15 mouse cellular contexts compared by ENCODE assay signal in genomic region chr15:89152312-89152711, GRCm38 (mm10). TPM values are rescaled to one million over a fixed set of nuclear protein-coding genes. Genes with fewer than 3 reads are reported as not detected.
DNase-seq lines count a peak whose midpoint lies in the region; ATAC-seq and TF ChIP-seq lines count a peak whose summit lies in the region.
"Had no signal": no experiment of that assay in that cellular context is flagged by ENCODE, and none has a peak within 500 bp of the region (broad histone marks: within the 10 kb centered on the region; RNA-seq: fewer than 3 reads in every experiment).

No protein-coding gene starts in this region.

- no peak overlapping the region for H3K9ac ChIP-seq in forebrain, postnatal 0 days
- 0 out of 2 replicates have a peak overlapping the region, but pooled peaks have one; percentile 35 for H3K9ac ChIP-seq in hindbrain, embryonic 12.5 days
- H3K9ac ChIP-seq in midbrain, embryonic 13.5 days (replicated peaks) = peak overlapping the region; percentile 1; the same call in 1 of the 2 replicates
- no peak overlapping the region for H3K9ac ChIP-seq in heart, embryonic 11.5 days (ENCODE audit: low read depth, low read length)
- H3K9ac ChIP-seq: liver, embryonic 12.5 days had no signal

- DNase-seq in forebrain, embryonic 10.5 days (ENCODE audit: extremely low spot score, low spot score) = peak; percentile 81
- no peak for DNase-seq in forebrain, postnatal 0 days
- DNase-seq in retina, postnatal 1 day = peak; percentile 56
- DNase-seq in Muller cell, postnatal 12 days (ENCODE audit: inconsistent ontology term) = no peak
- DNase-seq in gastrocnemius, adult 18-20 months (ENCODE audit: low spot score) = no peak
- DNase-seq: cerebellum, adult 2 months; heart, adult 18-20 months; heart, postnatal 36 days; kidney, adult 18-20 months; spleen, adult 18-20 months had no signal

- TF ChIP-seq CTCF in forebrain, postnatal 0 days (IDR thresholded peaks at IDR 0.05; ENCODE audit: low read depth) = no peak

- ATAC-seq in forebrain, postnatal 0 days = no peak
- peak; percentile 55 for ATAC-seq in hindbrain, embryonic 12.5 days (ENCODE audit: low FRiP score)
- peak; percentile 53 for ATAC-seq in midbrain, embryonic 13.5 days
- ATAC-seq in heart, embryonic 11.5 days (replicated peaks; ENCODE audit: insufficient number of reproducible peaks, low FRiP score, low TSS enrichment) = no peak
- ATAC-seq: liver, embryonic 12.5 days; lung, postnatal 0 days had no signal

- H3K9me3 ChIP-seq in forebrain, embryonic 10.5 days = no peaks in the 10 kb centered on the region
- H3K9me3 ChIP-seq in forebrain, postnatal 0 days (ENCODE audit: low read length) = no peaks in the 10 kb centered on the region
- no peaks in the 10 kb centered on the region for H3K9me3 ChIP-seq in hindbrain, embryonic 12.5 days (replicated peaks)
- H3K9me3 ChIP-seq in midbrain, embryonic 13.5 days = no peaks in the 10 kb centered on the region
- no peaks in the 10 kb centered on the region for H3K9me3 ChIP-seq in heart, embryonic 11.5 days (replicated peaks; ENCODE audit: control insufficient read depth, low read length)
- H3K9me3 ChIP-seq: liver, embryonic 12.5 days had no signal

- peaks cover 18% of the 10 kb centered on the region for H3K27me3 ChIP-seq in forebrain, embryonic 10.5 days (ENCODE audit: poor library complexity, severe bottlenecking)
- H3K27me3 ChIP-seq in forebrain, postnatal 0 days (ENCODE audit: insufficient read depth, low read length) = no peaks in the 10 kb centered on the region
- H3K27me3 ChIP-seq in hindbrain, embryonic 12.5 days = peaks cover 12% of the 10 kb centered on the region; the same call in 1 of the 2 replicates
- H3K27me3 ChIP-seq in midbrain, embryonic 13.5 days = no peaks in the 10 kb centered on the region
- peaks cover 31% of the 10 kb centered on the region for H3K27me3 ChIP-seq in heart, embryonic 11.5 days (ENCODE audit: control insufficient read depth, insufficient read depth, low read length)

- H3K4me2 ChIP-seq in forebrain, postnatal 0 days (ENCODE audit: low read depth) = no peak overlapping the region
- no peak overlapping the region for H3K4me2 ChIP-seq in hindbrain, embryonic 12.5 days (replicated peaks)
- H3K4me2 ChIP-seq in midbrain, embryonic 13.5 days (replicated peaks) = 0 out of 2 replicates have a peak overlapping the region, but pooled peaks have one; percentile 9
- no peak overlapping the region for H3K4me2 ChIP-seq in heart, embryonic 11.5 days
- H3K4me2 ChIP-seq: liver, embryonic 12.5 days had no signal

- peaks cover 64% of the 10 kb centered on the region for H3K4me1 ChIP-seq in forebrain, embryonic 10.5 days
- peaks cover 12% of the 10 kb centered on the region; the same call in 1 of the 2 replicates for H3K4me1 ChIP-seq in forebrain, postnatal 0 days (ENCODE audit: insufficient read depth)
- H3K4me1 ChIP-seq in hindbrain, embryonic 12.5 days = peaks cover 27% of the 10 kb centered on the region
- H3K4me1 ChIP-seq in midbrain, embryonic 13.5 days (replicated peaks) = peaks cover 34% of the 10 kb centered on the region
- H3K4me1 ChIP-seq in heart, embryonic 11.5 days (ENCODE audit: control insufficient read depth, insufficient read depth, low read length) = peaks cover 6% of the 10 kb centered on the region

- H3K36me3 ChIP-seq in forebrain, embryonic 10.5 days (replicated peaks) = peaks cover 41% of the 10 kb centered on the region
- H3K36me3 ChIP-seq in forebrain, postnatal 0 days (ENCODE audit: insufficient read depth) = peaks cover 31% of the 10 kb centered on the region
- H3K36me3 ChIP-seq in hindbrain, embryonic 12.5 days = peaks cover 40% of the 10 kb centered on the region
- peaks cover 40% of the 10 kb centered on the region for H3K36me3 ChIP-seq in midbrain, embryonic 13.5 days
- peaks cover 26% of the 10 kb centered on the region for H3K36me3 ChIP-seq in heart, embryonic 11.5 days (ENCODE audit: control insufficient read depth, insufficient read depth, low read length)

- peak overlapping the region; percentile 86 for H3K27ac ChIP-seq in forebrain, embryonic 10.5 days
- no peak overlapping the region for H3K27ac ChIP-seq in forebrain, postnatal 0 days (ENCODE audit: low read depth, low read length)
- H3K27ac ChIP-seq in hindbrain, embryonic 12.5 days = peak overlapping the region; percentile 77
- peak overlapping the region; percentile 70 for H3K27ac ChIP-seq in midbrain, embryonic 13.5 days
- H3K27ac ChIP-seq in heart, embryonic 11.5 days (ENCODE audit: low read depth, low read length) = no peak overlapping the region
- H3K27ac ChIP-seq: liver, embryonic 12.5 days had no signal

- H3K4me3 ChIP-seq in forebrain, embryonic 10.5 days = peak overlapping the region; percentile 32; the same call in 1 of the 2 replicates
- H3K4me3 ChIP-seq in forebrain, postnatal 0 days (ENCODE audit: low read depth, low read length) = no peak overlapping the region
- no peak overlapping the region for H3K4me3 ChIP-seq in hindbrain, embryonic 12.5 days
- H3K4me3 ChIP-seq in midbrain, embryonic 13.5 days (replicated peaks) = no peak overlapping the region
- no peak overlapping the region for H3K4me3 ChIP-seq in heart, embryonic 11.5 days (ENCODE audit: low read depth, low read length)
- H3K4me3 ChIP-seq: liver, embryonic 12.5 days had no signal

RNA-seq across cellular contexts. Expression of gene Mapk11, which starts 2.9 kb away (rescaled TPM):
- 35.7 and 36.3 TPM in 2 replicates for polyA plus RNA-seq in forebrain, embryonic 10.5 days (2016; fragmentation: Nextera tagmentation; extraction: Ambion mirVana)
- 35.2 and 35.8 TPM in 2 replicates for total RNA-seq in forebrain, postnatal 0 days (2014; rRNA removed)
- polyA plus RNA-seq in forebrain, postnatal 0 days (2015; fragmentation: Nextera tagmentation; extraction: Ambion mirVana) = 16.2 and 21.3 TPM in 2 replicates
- polyA plus RNA-seq in hindbrain, embryonic 12.5 days (2016; fragmentation: Nextera tagmentation; extraction: Ambion mirVana) = 39.0 and 41.9 TPM in 2 replicates
- polyA plus RNA-seq in midbrain, embryonic 13.5 days (2015; fragmentation: Nextera tagmentation; extraction: Ambion mirVana) = 39.8 and 44.2 TPM in 2 replicates
- polyA plus RNA-seq in heart, embryonic 11.5 days (2014; fragmentation: Nextera tagmentation; extraction: Ambion mirVana) = 3.2 and 4.2 TPM in 2 replicates
- total RNA-seq in gastrocnemius, adult 18-20 months (2021) = 1 to 10 TPM in 1 of 2 experiments, under 1 TPM in 1; 0.89 to 1.9 TPM

RNA-seq across cellular contexts. Expression of gene Mapk12, which starts 11.8 kb away (rescaled TPM):
- 34.9 and 38.4 TPM in 2 replicates for polyA plus RNA-seq in forebrain, embryonic 10.5 days (2016; fragmentation: Nextera tagmentation; extraction: Ambion mirVana)
- 1.8 and 3.4 TPM in 2 replicates for total RNA-seq in forebrain, postnatal 0 days (2014; rRNA removed)
- polyA plus RNA-seq in forebrain, postnatal 0 days (2015; fragmentation: Nextera tagmentation; extraction: Ambion mirVana) = 2.0 and 2.8 TPM in 2 replicates
- polyA plus RNA-seq in hindbrain, embryonic 12.5 days (2016; fragmentation: Nextera tagmentation; extraction: Ambion mirVana) = 10.0 and 11.4 TPM in 2 replicates
- polyA plus RNA-seq in midbrain, embryonic 13.5 days (2015; fragmentation: Nextera tagmentation; extraction: Ambion mirVana) = 8.2 TPM in 2 replicates
- polyA plus RNA-seq in heart, embryonic 11.5 days (2014; fragmentation: Nextera tagmentation; extraction: Ambion mirVana) = 20.7 and 24.6 TPM in 2 replicates
- total RNA-seq in gastrocnemius, adult 18-20 months (2021) = 100 to 1,000 TPM; 142 to 145 TPM

RNA-seq across cellular contexts. Expression of gene Hdac10, which starts 23.8 kb away (rescaled TPM):
- 15.0 and 16.5 TPM in 2 replicates for polyA plus RNA-seq in forebrain, embryonic 10.5 days (2016; fragmentation: Nextera tagmentation; extraction: Ambion mirVana)
- 33.1 and 44.3 TPM in 2 replicates for total RNA-seq in forebrain, postnatal 0 days (2014; rRNA removed)
- 27.9 and 30.1 TPM in 2 replicates for polyA plus RNA-seq in forebrain, postnatal 0 days (2015; fragmentation: Nextera tagmentation; extraction: Ambion mirVana)
- polyA plus RNA-seq in hindbrain, embryonic 12.5 days (2016; fragmentation: Nextera tagmentation; extraction: Ambion mirVana) = 18.8 and 22.0 TPM in 2 replicates
- polyA plus RNA-seq in midbrain, embryonic 13.5 days (2015; fragmentation: Nextera tagmentation; extraction: Ambion mirVana) = 25.0 and 26.0 TPM in 2 replicates
- 10.5 and 11.4 TPM in 2 replicates for polyA plus RNA-seq in heart, embryonic 11.5 days (2014; fragmentation: Nextera tagmentation; extraction: Ambion mirVana)
- 1 to 10 TPM; 5.7 to 5.9 TPM for total RNA-seq in gastrocnemius, adult 18-20 months (2021)

RNA-seq across cellular contexts. Expression of gene Plxnb2, which starts 28.3 kb away (rescaled TPM):
- 144 and 155 TPM in 2 replicates for polyA plus RNA-seq in forebrain, embryonic 10.5 days (2016; fragmentation: Nextera tagmentation; extraction: Ambion mirVana)
- 126 and 138 TPM in 2 replicates for total RNA-seq in forebrain, postnatal 0 days (2014; rRNA removed)
- 45.2 and 52.8 TPM in 2 replicates for polyA plus RNA-seq in forebrain, postnatal 0 days (2015; fragmentation: Nextera tagmentation; extraction: Ambion mirVana)
- 167 and 169 TPM in 2 replicates for polyA plus RNA-seq in hindbrain, embryonic 12.5 days (2016; fragmentation: Nextera tagmentation; extraction: Ambion mirVana)
- 102 and 115 TPM in 2 replicates for polyA plus RNA-seq in midbrain, embryonic 13.5 days (2015; fragmentation: Nextera tagmentation; extraction: Ambion mirVana)
- 84.6 and 95.1 TPM in 2 replicates for polyA plus RNA-seq in heart, embryonic 11.5 days (2014; fragmentation: Nextera tagmentation; extraction: Ambion mirVana)
- total RNA-seq in gastrocnemius, adult 18-20 months (2021) = 1 to 10 TPM; 4.0 to 8.2 TPM

RNA-seq across cellular contexts. Expression of gene Tubgcp6, which starts 29.4 kb away (rescaled TPM):
- 25.7 and 26.5 TPM in 2 replicates for polyA plus RNA-seq in forebrain, embryonic 10.5 days (2016; fragmentation: Nextera tagmentation; extraction: Ambion mirVana)
- 24.6 and 42.4 TPM in 2 replicates for total RNA-seq in forebrain, postnatal 0 days (2014; rRNA removed)
- polyA plus RNA-seq in forebrain, postnatal 0 days (2015; fragmentation: Nextera tagmentation; extraction: Ambion mirVana) = 7.4 and 8.8 TPM in 2 replicates
- 22.3 and 22.8 TPM in 2 replicates for polyA plus RNA-seq in hindbrain, embryonic 12.5 days (2016; fragmentation: Nextera tagmentation; extraction: Ambion mirVana)
- polyA plus RNA-seq in midbrain, embryonic 13.5 days (2015; fragmentation: Nextera tagmentation; extraction: Ambion mirVana) = 17.4 and 19.9 TPM in 2 replicates
- 13.1 and 14.1 TPM in 2 replicates for polyA plus RNA-seq in heart, embryonic 11.5 days (2014; fragmentation: Nextera tagmentation; extraction: Ambion mirVana)
- 1 to 10 TPM; 6.9 to 8.4 TPM for total RNA-seq in gastrocnemius, adult 18-20 months (2021)

Comparison
In these comparisons a context has a peak if more than half of its experiments do, and no peak if none do; other contexts are left out.
1. DNase-seq: peak in forebrain, embryonic 10.5 days (single experiment) and retina, postnatal 1 day (single experiment); none in forebrain, postnatal 0 days (single experiment), Muller cell, postnatal 12 days (single experiment) and gastrocnemius, adult 18-20 months (single experiment).
2. H3K27ac ChIP-seq: peak in forebrain, embryonic 10.5 days (single experiment), hindbrain, embryonic 12.5 days (single experiment) and midbrain, embryonic 13.5 days (single experiment); none in forebrain, postnatal 0 days (single experiment) and heart, embryonic 11.5 days (single experiment).
3. ATAC-seq: peak in hindbrain, embryonic 12.5 days (single experiment) and midbrain, embryonic 13.5 days (single experiment); none in forebrain, postnatal 0 days (single experiment) and heart, embryonic 11.5 days (single experiment).
4. H3K9ac ChIP-seq: peak in hindbrain, embryonic 12.5 days (single experiment) and midbrain, embryonic 13.5 days (single experiment); none in forebrain, postnatal 0 days (single experiment) and heart, embryonic 11.5 days (single experiment).